14 mouse cellular contexts compared by ENCODE assay signal in genomic region chr6:13297110-13297509, GRCm38 (mm10).
DNase-seq lines count a peak whose midpoint lies in the region; ATAC-seq lines count a peak whose summit lies in the region.
"Had no signal": no experiment of that assay in that cellular context is flagged by ENCODE, and none has a peak within 500 bp of the region (broad histone marks: within the 10 kb centered on the region; RNA-seq: fewer than 3 reads in every experiment).

No protein-coding gene starts in this region.

- no peak overlapping the region for H3K9ac ChIP-seq in hindbrain, embryonic 15.5 days
- H3K9ac ChIP-seq in midbrain, embryonic 15.5 days, result no peak overlapping the region
- H3K9ac ChIP-seq in intestine, embryonic 15.5 days, result no peak overlapping the region
- H3K9ac ChIP-seq: embryonic facial prominence, embryonic 15.5 days; limb, embryonic 13.5 days had no signal

- 53% methylated on average over 3 of the region's 3 CpGs for WGBS in hindbrain, embryonic 15.5 days
- 46% methylated on average over 3 of the region's 3 CpGs for WGBS in midbrain, embryonic 15.5 days
- 51% methylated on average over 3 of the region's 3 CpGs for WGBS in intestine, embryonic 15.5 days

- no peak overlapping the region for H3K4me3 ChIP-seq in hindbrain, embryonic 15.5 days
- H3K4me3 ChIP-seq in midbrain, embryonic 15.5 days, result no peak overlapping the region
- no peak overlapping the region for H3K4me3 ChIP-seq in intestine, embryonic 15.5 days (replicated peaks)
- H3K4me3 ChIP-seq: embryonic facial prominence, embryonic 15.5 days; limb, embryonic 13.5 days; myocyte had no signal

- peak overlapping the region; percentile 39; the same call in 1 of the 2 replicates for H3K27ac ChIP-seq in hindbrain, embryonic 15.5 days (replicated peaks)
- 0 out of 2 replicates have a peak overlapping the region, but pooled peaks have one; percentile 13 for H3K27ac ChIP-seq in midbrain, embryonic 15.5 days
- H3K27ac ChIP-seq in intestine, embryonic 15.5 days, result no peak overlapping the region
- H3K27ac ChIP-seq: embryonic facial prominence, embryonic 15.5 days; limb, embryonic 13.5 days; stomach, postnatal 0 days had no signal

- no peak overlapping the region for H3K4me2 ChIP-seq in hindbrain, embryonic 15.5 days
- H3K4me2 ChIP-seq in midbrain, embryonic 15.5 days, result no peak overlapping the region
- H3K4me2 ChIP-seq in intestine, embryonic 15.5 days (replicated peaks), result no peak overlapping the region
- H3K4me2 ChIP-seq: embryonic facial prominence, embryonic 15.5 days; limb, embryonic 13.5 days had no signal

- peaks cover 15% of the 10 kb centered on the region; the same call in 1 of the 2 replicates for H3K4me1 ChIP-seq in hindbrain, embryonic 15.5 days (replicated peaks)
- peaks cover 5% of the 10 kb centered on the region; the same call in 1 of the 2 replicates for H3K4me1 ChIP-seq in midbrain, embryonic 15.5 days
- H3K4me1 ChIP-seq in intestine, embryonic 15.5 days (replicated peaks), result no peaks in the 10 kb centered on the region
- H3K4me1 ChIP-seq: embryonic facial prominence, embryonic 15.5 days; limb, embryonic 13.5 days had no signal

- intact Hi-C loops in left cerebral cortex, postnatal 10 days (cut with DNase I), result loop anchor here (10.0 kb wide), 2 partner anchors 308 to 538 kb away; partner anchors contain the start of genes Gpr85 and Tmem168

- no peaks in the 10 kb centered on the region for H3K36me3 ChIP-seq in hindbrain, embryonic 15.5 days
- no peaks in the 10 kb centered on the region for H3K36me3 ChIP-seq in midbrain, embryonic 15.5 days (replicated peaks)
- no peaks in the 10 kb centered on the region for H3K36me3 ChIP-seq in intestine, embryonic 15.5 days
- H3K36me3 ChIP-seq: embryonic facial prominence, embryonic 15.5 days; limb, embryonic 13.5 days had no signal

- DNase-seq in cerebellum, postnatal 14 days, result peak; percentile 7 to 39
- DNase-seq in cerebellum, postnatal 36 days, result no peak
- peak; percentile 37 to 41 for DNase-seq in left cerebral cortex, postnatal 10 days (ENCODE audit: extremely low spot score in 1 of 2, low spot score in 2 of 2)
- DNase-seq in left cerebral cortex, adult 8-10 months (ENCODE audit: low spot score in 2 of 2), result no peak
- no peak for DNase-seq in kidney, adult 8-10 months
- DNase-seq: cerebellum, adult 11 months; kidney, postnatal 4 days had no signal

- H3K9me3 ChIP-seq in hindbrain, embryonic 15.5 days, result no peaks in the 10 kb centered on the region
- H3K9me3 ChIP-seq in midbrain, embryonic 15.5 days, result no peaks in the 10 kb centered on the region
- H3K9me3 ChIP-seq in intestine, embryonic 15.5 days, result no peaks in the 10 kb centered on the region
- H3K9me3 ChIP-seq: embryonic facial prominence, embryonic 15.5 days; limb, embryonic 13.5 days had no signal

- ATAC-seq in hindbrain, embryonic 15.5 days (ENCODE audit: low FRiP score, low read depth), result peak; percentile 60
- ATAC-seq in midbrain, embryonic 15.5 days (replicated peaks), result peak; percentile 64
- ATAC-seq in intestine, embryonic 15.5 days, result no peak

- H3K27me3 ChIP-seq in hindbrain, embryonic 15.5 days, result no peaks in the 10 kb centered on the region
- H3K27me3 ChIP-seq in midbrain, embryonic 15.5 days (replicated peaks), result no peaks in the 10 kb centered on the region
- H3K27me3 ChIP-seq in intestine, embryonic 15.5 days (replicated peaks), result no peaks in the 10 kb centered on the region
- H3K27me3 ChIP-seq: embryonic facial prominence, embryonic 15.5 days; limb, embryonic 13.5 days had no signal

Comparison
In these comparisons a context has a peak if more than half of its experiments do, and no peak if none do; other contexts are left out.
1. DNase-seq: peak in cerebellum, postnatal 14 days (2 of 2) and left cerebral cortex, postnatal 10 days (2 of 2); none in cerebellum, postnatal 36 days (0 of 2), left cerebral cortex, adult 8-10 months (0 of 2) and kidney, adult 8-10 months (0 of 2).